Mouse (Mus musculus): ENCODE data around the gene Hrh2.

The Hrh2 gene

GRCm38 (mm10) chr13:54176406-54177020 lies 15.4 kb upstream of the Hrh2 start:
- no peak for DNase-seq (ENCODE audit: low read depth, low spot score)

GRCm38 (mm10) chr13:54177346-54177745 lies 14.6 kb upstream of the Hrh2 start:
- no peak for DNase-seq (ENCODE audit: low read depth, low spot score)

GRCm38 (mm10) chr13:54178647-54179046 lies 13.3 kb upstream of the Hrh2 start:
- DNase-seq (ENCODE audit: low read depth, low spot score), result no peak

- no peak for DNase-seq (ENCODE audit: low read depth, low spot score)
Observed at GRCm38 (mm10) chr13:54179971-54180370, 12.0 kb upstream of the Hrh2 start.

GRCm38 (mm10) chr13:54180461-54180860 lies 11.5 kb upstream of the Hrh2 start:
- DNase-seq (ENCODE audit: low read depth, low spot score), result no peak

- DNase-seq (ENCODE audit: low read depth, low spot score), result no peak
Observed at GRCm38 (mm10) chr13:54181318-54181717, 10.6 kb upstream of the Hrh2 start.

GRCm38 (mm10) chr13:54181947-54182346 lies 10.0 kb upstream of the Hrh2 start:
- no peak for DNase-seq (ENCODE audit: low read depth, low spot score)

GRCm38 (mm10) chr13:54186394-54186793 lies 5.5 kb upstream of the Hrh2 start:
- no peak for DNase-seq (ENCODE audit: low read depth, low spot score)

GRCm38 (mm10) chr13:54188190-54188706 lies 3.7 kb upstream of the Hrh2 start:
- DNase-seq (ENCODE audit: low read depth, low spot score), result peak; percentile 72

GRCm38 (mm10) chr13:54189896-54190295 lies 2.0 kb upstream of the Hrh2 start:
- peak; percentile 89 for DNase-seq (ENCODE audit: low read depth, low spot score)

GRCm38 (mm10) chr13:54191181-54191580 lies 748 bp upstream of the Hrh2 start:
- no peak for DNase-seq (ENCODE audit: low read depth, low spot score)

GRCm38 (mm10) chr13:54193580-54193979 lies 1.7 kb downstream of the Hrh2 start:
- no peak for DNase-seq (ENCODE audit: low read depth, low spot score)

GRCm38 (mm10) chr13:54199000-54199399 lies 7.1 kb downstream of the Hrh2 start:
- DNase-seq (ENCODE audit: low read depth, low spot score), result no peak

GRCm38 (mm10) chr13:54202458-54202857 lies 10.5 kb downstream of the Hrh2 start:
- no peak for DNase-seq (ENCODE audit: low read depth, low spot score)

GRCm38 (mm10) chr13:54203419-54203818 lies 11.5 kb downstream of the Hrh2 start:
- no peak for DNase-seq (ENCODE audit: low read depth, low spot score)

GRCm38 (mm10) chr13:54205195-54205594 lies 13.3 kb downstream of the Hrh2 start:
- DNase-seq (ENCODE audit: low read depth, low spot score), result no peak

- DNase-seq (ENCODE audit: low read depth, low spot score), result no peak
Observed at GRCm38 (mm10) chr13:54206140-54206753, 14.3 kb downstream of the Hrh2 start.

GRCm38 (mm10) chr13:54209476-54210253 lies 17.7 kb downstream of the Hrh2 start:
- peak; percentile 74 for DNase-seq (ENCODE audit: low read depth, low spot score)

- DNase-seq (ENCODE audit: low read depth, low spot score), result no peak
Observed at GRCm38 (mm10) chr13:54211528-54212488, 19.9 kb downstream of the Hrh2 start.

GRCm38 (mm10) chr13:54212516-54212915 lies 20.6 kb downstream of the Hrh2 start:
- no peak for DNase-seq (ENCODE audit: low read depth, low spot score)

- no peak for DNase-seq (ENCODE audit: low read depth, low spot score)
Observed at GRCm38 (mm10) chr13:54215266-54215665, 23.3 kb downstream of the Hrh2 start.
